Mouse (Mus musculus) kidney, embryonic 14.5 days (tissue): Measurements from ENCODE around the gene Six5. TPM values are rescaled to one million over a fixed set of nuclear protein-coding genes. Genes with fewer than 3 reads are reported as not detected.

Source experiments
- ATAC-seq: fragments of 200-750 bp; cut with Nextera tagmentation; 2 replicates; pipeline ENCODE4 v1.8.0; 2017; ENCODE audit warnings: moderate number of reproducible peaks, mild to moderate bottlenecking, moderate TSS enrichment, moderate library complexity; ENCODE audit not compliant: low FRiP score, low TSS enrichment
- H3K27ac ChIP-seq: fragments of 300-500 bp; sonication (generic); 2 replicates; pipeline ENCODE4 v1.5.1; 2014; ENCODE audit warnings: low read depth, mild to moderate bottlenecking, low read length, moderate library complexity, mixed read lengths
- H3K27me3 ChIP-seq: fragments of 300-500 bp; sonication (generic); 2 replicates; pipeline ENCODE4 v1.6.1; 2014; ENCODE audit warnings: mild to moderate bottlenecking, low read length; ENCODE audit not compliant: control insufficient read depth, insufficient read depth
- H3K36me3 ChIP-seq: fragments of 300-500 bp; sonication (generic); 2 replicates; pipeline ENCODE4 v1.6.1; 2014; ENCODE audit warnings: low read length, mixed read lengths; ENCODE audit not compliant: control insufficient read depth, insufficient read depth
- H3K4me1 ChIP-seq: fragments of 300-500 bp; sonication (generic); 2 replicates; pipeline ENCODE4 v1.6.1; 2014; ENCODE audit warnings: low read length, mixed read lengths; ENCODE audit not compliant: control insufficient read depth, insufficient read depth
- H3K4me2 ChIP-seq: fragments of 300-500 bp; sonication (generic); replicated peaks from 2 replicates; pipeline ENCODE4 v1.6.1; 2014; ENCODE audit warnings: low read depth, mild to moderate bottlenecking, low read length
- H3K4me3 ChIP-seq: fragments of 300-500 bp; sonication (generic); 2 replicates; pipeline ENCODE4 v1.5.1; 2014; ENCODE audit warnings: mild to moderate bottlenecking, low read length
- H3K9ac ChIP-seq: fragments of 300-500 bp; sonication (generic); 2 replicates; pipeline ENCODE4 v1.6.1; 2014; ENCODE audit warnings: low read depth, mild to moderate bottlenecking, low read length, moderate library complexity
- H3K9me3 ChIP-seq: fragments of 300-500 bp; sonication (generic); 2 replicates; pipeline ENCODE4 v1.6.1; 2016; ENCODE audit warnings: low read length; ENCODE audit not compliant: control insufficient read depth
- WGBS: fragments of 180-500 bp; shearing (Covaris S2); extraction: QIAGEN DNeasy Blood & Tissue Kit; methylation state at CpG from one replicate; pipeline ENCODE4 v1.1.7; 2014; 5-methylcytosine and 5-hydroxymethylcytosine counted together
- polyA plus RNA-seq: library from polyadenylated mRNA; unstranded; fragments of >200 nt; fragmentation: Nextera tagmentation; extraction: Ambion mirVana; gene quantifications from 2 replicates; pipeline ENCODE4 v1.2.1, GENCODE M21; 2014

Six5 gene
- polyA plus RNA-seq = 13.3 and 13.6 TPM in 2 replicates

DNA sequence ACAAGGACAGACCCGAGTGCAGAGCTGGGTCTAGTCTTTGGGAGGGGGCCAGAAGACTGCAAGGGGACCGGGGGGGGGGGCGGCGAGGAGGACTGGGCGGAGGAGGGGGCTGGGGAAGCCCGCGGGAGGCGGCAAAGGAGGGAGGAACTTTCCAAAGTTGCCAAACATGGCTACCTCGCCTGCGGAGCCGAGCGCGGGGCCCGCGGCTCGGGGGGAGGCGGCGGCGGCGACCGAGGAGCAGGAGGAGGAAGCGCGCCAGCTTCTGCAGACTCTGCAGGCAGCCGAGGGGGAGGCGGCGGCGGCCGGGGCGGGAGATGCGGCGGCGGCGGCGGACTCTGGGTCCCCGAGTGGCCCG, at the start of gene Six5:
TSS of gene Six5 (plus strand) at position 124 of the 355 bp plus-strand sequence.
- peak within 1 kb of the TSS; percentile 87 for H3K27ac ChIP-seq
- H3K27me3 ChIP-seq = no peaks in the 10 kb centered on the region
- no peak for ATAC-seq
- WGBS = 0% methylated on average over 11 of the region's 36 CpGs
- peak within 1 kb of the TSS; percentile 78 for H3K4me3 ChIP-seq
- H3K4me2 ChIP-seq = peak within 1 kb of the TSS; percentile 95
- peak within 1 kb of the TSS; percentile 92 for H3K9ac ChIP-seq
- H3K9me3 ChIP-seq = no peaks in the 10 kb centered on the region
- peaks cover 33% of the 10 kb centered on the region for H3K4me1 ChIP-seq
- peaks cover 22% of the 10 kb centered on the region for H3K36me3 ChIP-seq

DNA sequence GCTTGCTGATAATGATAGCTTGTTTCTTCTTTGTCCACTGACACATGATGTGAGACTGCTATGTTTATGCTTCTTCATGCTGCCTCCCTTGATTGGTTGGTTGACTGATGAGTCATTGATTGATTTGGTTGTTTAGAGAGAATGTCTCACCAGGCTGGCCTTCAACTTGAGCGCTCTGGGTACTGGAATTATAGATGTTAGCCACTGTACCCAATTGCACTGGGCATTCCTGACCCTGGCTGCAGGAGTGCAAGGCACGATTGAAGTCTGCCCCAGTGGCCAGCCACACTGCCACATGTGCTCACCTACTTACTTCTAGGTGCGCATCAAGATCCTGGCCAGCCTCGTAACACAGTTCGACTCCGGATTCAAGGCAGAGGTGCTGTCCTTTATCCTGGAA, 49.8 kb upstream of the Six5 start:
- Histone ChIP-seq H3K4me3 (no peak overlapping the region), H3K9me3 (no peaks in the 10 kb centered on the region), H3K9ac (no peak overlapping the region), H3K36me3 (peaks cover 99% of the 10 kb centered on the region), H3K27ac (no peak overlapping the region), H3K4me1 (no peaks in the 10 kb centered on the region), H3K27me3 (no peaks in the 10 kb centered on the region), H3K4me2 (no peak overlapping the region)
- WGBS = 97% methylated on average over 6 of the region's 6 CpGs
- ATAC-seq = no peak

DNA sequence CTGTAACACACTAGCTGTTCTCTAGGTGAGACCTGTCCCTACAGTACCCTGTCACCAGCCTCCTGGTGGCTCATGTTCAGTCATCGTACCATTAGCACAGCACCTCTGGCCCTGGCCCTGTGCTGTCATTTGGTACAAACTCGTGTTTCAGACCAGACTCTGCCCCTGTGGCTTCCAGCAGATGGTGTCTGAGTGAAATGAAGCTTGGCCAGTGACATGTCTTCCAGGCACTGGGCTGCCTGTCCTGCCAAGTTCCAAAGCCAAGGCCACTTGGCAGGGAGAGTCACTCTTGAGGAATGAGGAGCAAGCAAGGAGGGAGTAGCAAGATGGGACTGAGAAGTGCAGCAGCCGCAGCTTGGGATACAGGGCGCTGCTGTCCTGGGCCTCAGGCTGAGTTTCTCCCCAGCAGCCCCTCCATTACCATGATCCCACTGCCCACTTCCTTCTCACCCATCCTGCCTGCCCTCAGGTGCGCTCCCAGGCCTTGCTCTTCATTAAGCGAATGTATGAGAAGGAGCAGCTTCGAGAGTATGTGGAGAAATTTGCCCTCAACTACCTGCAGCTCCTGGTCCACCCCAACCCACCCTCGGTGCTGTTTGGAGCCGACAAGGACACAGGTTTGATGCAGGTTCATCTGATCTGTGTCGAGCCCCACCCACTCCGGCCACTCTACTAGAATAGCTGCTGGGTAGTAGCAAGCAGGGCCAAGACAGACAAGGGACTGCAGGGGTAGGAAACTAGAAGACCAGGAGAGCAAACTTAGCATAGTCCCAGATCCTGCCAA, 47.9 kb upstream of the Six5 start:
- Histone ChIP-seq H3K4me2 (no peak overlapping the region), H3K4me3 (no peak overlapping the region), H3K4me1 (no peaks in the 10 kb centered on the region), H3K27me3 (no peaks in the 10 kb centered on the region), H3K36me3 (peaks cover 98% of the 10 kb centered on the region), H3K9me3 (no peaks in the 10 kb centered on the region), H3K9ac (no peak overlapping the region), H3K27ac (no peak overlapping the region)
- WGBS = 91% methylated on average over 11 of the region's 11 CpGs
- no peak for ATAC-seq

DNA sequence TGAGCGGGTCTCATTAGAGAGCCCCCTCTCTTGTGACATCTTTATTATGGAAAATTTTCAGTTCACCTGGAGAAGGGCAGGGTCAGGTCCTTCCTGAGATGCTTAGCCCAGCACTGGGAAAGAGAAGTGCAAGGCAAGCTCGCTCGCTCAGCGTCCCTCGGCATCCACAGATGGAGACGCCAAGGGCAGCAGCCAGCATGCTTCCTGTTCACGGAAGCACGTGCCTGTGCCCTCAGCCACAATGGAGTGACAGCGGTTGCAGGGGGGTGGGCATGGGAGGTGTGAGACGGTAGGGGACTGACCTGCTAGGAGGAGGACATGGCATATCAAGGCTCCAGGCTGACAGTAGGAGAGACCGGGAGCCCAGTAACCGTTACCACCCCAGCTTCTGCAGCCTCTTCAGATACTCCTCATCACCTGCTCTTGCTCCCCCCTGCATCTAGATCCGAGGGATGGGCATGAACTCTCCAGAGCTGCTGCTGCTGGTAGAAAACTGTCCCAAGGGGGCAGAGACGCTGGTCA, 46.3 kb upstream of the Six5 start:
- Histone ChIP-seq H3K9ac (no peak overlapping the region), H3K4me1 (no peaks in the 10 kb centered on the region), H3K36me3 (peaks cover 95% of the 10 kb centered on the region), H3K27me3 (no peaks in the 10 kb centered on the region), H3K4me3 (no peak overlapping the region), H3K27ac (no peak overlapping the region), H3K4me2 (no peak overlapping the region), H3K9me3 (no peaks in the 10 kb centered on the region)
- no peak for ATAC-seq
- WGBS = 90% methylated on average over 14 of the region's 14 CpGs

DNA sequence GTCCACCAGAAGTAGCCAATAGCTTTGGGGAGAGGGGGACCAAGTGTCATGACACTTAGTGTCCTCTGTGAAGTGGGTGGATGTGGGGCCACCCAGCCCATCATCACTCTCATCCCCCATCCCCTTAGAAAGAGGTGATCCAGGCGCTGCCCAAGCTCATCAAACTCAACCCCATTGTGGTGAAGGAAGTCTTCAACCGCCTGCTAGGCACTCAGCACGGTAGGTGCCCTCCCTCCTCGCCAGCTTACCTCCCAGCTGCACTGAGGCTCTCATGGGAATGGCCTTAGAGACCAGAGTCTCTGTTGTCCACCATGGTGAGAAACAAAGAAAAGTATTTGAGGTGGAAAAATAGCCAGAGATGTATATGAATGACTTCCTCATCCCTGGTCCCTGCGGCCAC, 45.1 kb upstream of the Six5 start:
- Histone ChIP-seq H3K4me3 (no peak overlapping the region), H3K4me2 (no peak overlapping the region), H3K9ac (no peak overlapping the region), H3K36me3 (peaks cover 83% of the 10 kb centered on the region), H3K27me3 (no peaks in the 10 kb centered on the region), H3K9me3 (no peaks in the 10 kb centered on the region), H3K27ac (no peak overlapping the region), H3K4me1 (no peaks in the 10 kb centered on the region)
- 88% methylated on average over 5 of the region's 5 CpGs for WGBS
- ATAC-seq = no peak

DNA sequence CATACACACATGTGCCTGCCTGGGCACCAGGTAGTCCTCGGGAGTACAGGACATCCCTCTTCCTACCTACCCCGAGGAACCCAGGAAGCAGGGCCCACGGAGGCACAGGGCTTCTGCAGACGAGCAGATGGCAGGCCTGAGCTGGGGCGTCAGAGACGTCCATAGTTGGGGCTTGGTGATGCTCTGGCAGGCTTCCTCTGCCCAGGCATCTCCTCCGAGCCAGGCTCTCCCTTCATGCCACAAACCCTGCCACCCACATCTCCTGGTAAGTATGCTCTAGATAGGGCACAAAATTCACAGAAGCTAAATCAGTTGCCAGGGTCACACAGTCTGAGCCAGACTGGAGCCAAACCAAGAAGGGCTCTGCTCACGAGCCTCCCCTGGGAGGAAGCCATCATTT, 44.2 kb upstream of the Six5 start:
- ATAC-seq = no peak

DNA sequence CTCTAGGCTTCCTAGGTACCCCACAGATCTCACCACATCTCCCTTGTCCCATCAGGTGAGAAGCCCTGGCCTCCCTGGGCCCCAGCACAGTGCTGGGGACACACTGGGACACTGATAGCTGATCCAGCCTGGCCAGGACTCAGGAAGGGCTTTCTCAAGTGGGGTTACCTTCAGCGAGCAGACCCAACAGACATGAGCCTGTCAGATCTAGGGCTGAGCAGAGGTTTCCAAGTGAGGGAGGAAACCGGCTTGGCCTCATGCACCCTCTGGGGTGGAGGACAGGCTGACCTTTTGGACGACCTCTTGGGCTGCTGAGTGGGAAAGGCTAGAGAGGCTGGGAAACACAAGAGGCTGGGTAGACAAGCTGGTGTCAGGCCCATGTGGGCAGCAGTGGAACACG, 43.2 kb upstream of the Six5 start:
- Histone ChIP-seq H3K27me3 (no peaks in the 10 kb centered on the region), H3K27ac (no peak overlapping the region), H3K4me1 (no peaks in the 10 kb centered on the region), H3K4me3 (no peak overlapping the region), H3K36me3 (peaks cover 67% of the 10 kb centered on the region), H3K9me3 (no peaks in the 10 kb centered on the region), H3K9ac (no peak overlapping the region), H3K4me2 (no peak overlapping the region)
- WGBS = 61% methylated on average over 4 of the region's 4 CpGs
- ATAC-seq = no peak

More for the DNA sequence above, 44.2 kb upstream of the Six5 start:
- Histone ChIP-seq H3K36me3 (peaks cover 77% of the 10 kb centered on the region), H3K4me1 (no peaks in the 10 kb centered on the region), H3K27ac (no peak overlapping the region), H3K4me3 (no peak overlapping the region), H3K9me3 (no peaks in the 10 kb centered on the region), H3K27me3 (no peaks in the 10 kb centered on the region), H3K4me2 (no peak overlapping the region), H3K9ac (no peak overlapping the region)
- 80% methylated on average over 8 of the region's 8 CpGs for WGBS

DNA sequence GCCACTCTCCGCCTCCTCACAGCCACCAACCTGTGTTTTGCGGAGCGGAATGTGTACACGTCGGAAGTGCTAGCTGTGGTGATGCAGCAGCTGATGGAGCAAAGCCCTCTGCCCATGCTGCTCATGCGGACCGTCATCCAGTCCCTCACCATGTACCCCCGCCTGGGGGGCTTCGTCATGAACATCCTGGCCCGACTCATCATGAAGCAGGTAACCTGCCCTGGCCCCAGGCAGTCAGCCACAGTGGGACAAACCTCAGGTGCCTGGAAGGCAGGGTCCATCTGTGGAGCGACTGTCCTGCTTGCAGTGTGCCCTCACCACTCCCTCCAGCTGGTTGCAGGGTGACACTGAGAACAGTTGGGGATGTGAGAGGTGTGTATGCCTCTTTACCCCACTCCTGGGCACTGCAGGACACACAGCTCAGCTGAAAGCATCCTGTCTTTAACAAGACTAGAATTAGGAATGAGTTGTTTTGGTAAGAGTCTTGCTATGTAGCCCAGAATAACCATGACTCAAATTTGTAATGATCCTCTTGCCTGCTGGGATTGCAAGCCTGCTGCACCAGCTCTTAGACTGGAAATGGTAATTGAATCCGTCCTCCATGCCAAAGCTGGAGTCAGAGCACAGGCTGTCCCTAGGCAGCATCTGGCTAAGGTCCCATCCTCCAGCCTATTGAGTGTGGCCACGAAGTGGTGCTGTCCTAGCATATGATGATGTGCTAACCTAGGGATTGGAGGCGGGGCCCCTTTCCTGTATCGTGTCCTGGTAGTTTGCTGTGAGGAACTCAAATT, 41.9 kb upstream of the Six5 start:
- no peak overlapping the region for H3K4me3 ChIP-seq
- WGBS = 90% methylated on average over 15 of the region's 15 CpGs
- no peak for ATAC-seq
- no peaks in the 10 kb centered on the region for H3K27me3 ChIP-seq
- peaks cover 54% of the 10 kb centered on the region for H3K36me3 ChIP-seq
- H3K9ac ChIP-seq = no peak overlapping the region
- no peak overlapping the region for H3K27ac ChIP-seq
- no peaks in the 10 kb centered on the region for H3K9me3 ChIP-seq
- no peaks in the 10 kb centered on the region for H3K4me1 ChIP-seq
- no peak overlapping the region for H3K4me2 ChIP-seq

DNA sequence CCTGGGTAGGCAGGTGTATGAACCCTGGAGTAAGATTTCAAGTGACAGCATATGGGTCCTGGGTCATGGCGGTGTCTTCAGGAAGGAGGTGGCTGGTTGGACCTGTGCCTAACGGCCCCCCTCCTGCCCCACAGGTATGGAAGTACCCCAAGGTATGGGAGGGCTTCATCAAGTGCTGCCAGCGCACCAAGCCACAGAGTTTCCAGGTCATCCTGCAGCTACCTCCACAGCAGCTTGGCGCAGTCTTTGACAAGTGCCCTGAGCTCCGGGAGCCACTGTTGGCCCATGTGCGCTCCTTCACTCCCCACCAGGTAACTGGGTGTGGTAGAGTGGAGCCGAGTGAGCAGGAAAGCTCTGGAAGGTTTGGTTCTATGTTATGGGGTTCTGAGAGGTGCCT, 41.3 kb upstream of the Six5 start:
- Histone ChIP-seq H3K9ac (no peak overlapping the region), H3K27ac (no peak overlapping the region), H3K9me3 (no peaks in the 10 kb centered on the region), H3K4me2 (no peak overlapping the region), H3K27me3 (no peaks in the 10 kb centered on the region), H3K4me3 (no peak overlapping the region), H3K36me3 (peaks cover 48% of the 10 kb centered on the region), H3K4me1 (no peaks in the 10 kb centered on the region)
- ATAC-seq = no peak
- WGBS = 90% methylated on average over 7 of the region's 7 CpGs
